Mouse (Mus musculus): ENCODE data around the gene Nrde2. TPM values are rescaled to one million over a fixed set of nuclear protein-coding genes. Genes with fewer than 3 reads are reported as not detected.

The Nrde2 gene
- total and polyA plus RNA-seq, 3 experiments: 5.1 to 11.0 (median 7.9) TPM

DNA sequence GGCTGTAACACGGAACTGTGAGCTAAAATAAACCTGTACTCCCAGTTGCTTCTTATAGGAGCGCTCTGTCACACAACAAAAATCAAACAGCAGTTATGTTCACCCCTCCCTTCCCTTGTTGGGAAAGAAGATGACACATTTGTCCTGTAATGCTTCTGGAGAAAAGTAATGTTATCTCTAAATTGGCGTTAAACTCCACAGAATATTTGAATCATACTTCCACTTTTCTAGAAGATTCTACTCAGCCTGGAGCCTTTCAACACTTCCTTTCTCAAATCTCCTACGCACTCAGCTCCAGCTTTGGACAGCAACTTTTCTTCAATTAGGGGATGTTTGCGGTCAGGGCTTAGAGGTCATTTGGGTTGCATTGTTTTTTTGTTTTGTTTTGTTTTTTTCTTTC, 70.2 kb downstream of the Nrde2 start:
- H3K27me3 ChIP-seq (ENCODE audit: control insufficient read depth, insufficient read depth, low read length): no peaks in the 10 kb centered on the region
- H3K36me3 ChIP-seq (ENCODE audit: control insufficient read depth, insufficient read depth, low read length): no peaks in the 10 kb centered on the region
- peaks cover 1% of the 10 kb centered on the region for H3K4me1 ChIP-seq (ENCODE audit: control insufficient read depth, insufficient read depth, low read length)
- no peak for DNase-seq
- intact Hi-C loops (cut with DNase I): no loop called here
- no peak overlapping the region for H3K27ac ChIP-seq
- no peak overlapping the region for H3K4me3 ChIP-seq
- 63% methylated on average over 5 of the region's 5 CpGs for WGBS
- no peaks in the 10 kb centered on the region for H3K79me2 ChIP-seq (replicated peaks; ENCODE audit: control insufficient read depth, insufficient read depth, low read length)
- no peak overlapping the region for H3K9ac ChIP-seq (ENCODE audit: low read depth, low read length)
- TF ChIP-seq POLR2A (IDR thresholded peaks at IDR 0.05; ENCODE audit: insufficient read depth, low read depth, low read length): no peak
- TF ChIP-seq CTCF (IDR thresholded peaks at IDR 0.05): no peak
- TF ChIP-seq EP300 (IDR thresholded peaks at IDR 0.05; ENCODE audit: insufficient read depth, low read depth, low read length): no peak

DNA sequence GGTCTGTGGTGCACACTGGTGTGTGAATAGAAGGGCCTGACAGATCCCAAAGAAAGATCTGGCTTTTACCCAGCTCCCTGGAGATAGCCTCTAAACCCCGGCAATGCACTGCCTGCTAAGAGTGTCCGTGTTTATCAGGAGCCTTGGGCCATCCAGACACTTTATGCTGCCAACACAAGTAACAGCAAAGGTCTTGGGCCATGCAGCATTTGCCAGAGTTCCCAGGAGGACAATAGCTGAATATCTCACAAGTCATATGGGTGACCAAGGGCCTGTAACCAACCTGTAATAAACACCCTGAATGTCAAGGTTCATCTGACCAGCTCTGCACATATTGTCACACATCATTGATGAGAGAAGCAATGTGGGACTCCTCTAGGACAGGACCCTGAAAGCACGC, 71.4 kb downstream of the Nrde2 start:
- H3K9ac ChIP-seq (ENCODE audit: low read depth, low read length): no peak overlapping the region
- no peak for DNase-seq
- intact Hi-C loops (cut with DNase I): no loop called here
- H3K79me2 ChIP-seq (replicated peaks; ENCODE audit: control insufficient read depth, insufficient read depth, low read length): no peaks in the 10 kb centered on the region
- TF ChIP-seq POLR2A (IDR thresholded peaks at IDR 0.05; ENCODE audit: insufficient read depth, low read depth, low read length): no peak
- TF ChIP-seq EP300 (IDR thresholded peaks at IDR 0.05; ENCODE audit: insufficient read depth, low read depth, low read length): no peak
- no peak for TF ChIP-seq CTCF (IDR thresholded peaks at IDR 0.05)
- no peaks in the 10 kb centered on the region for H3K36me3 ChIP-seq (ENCODE audit: control insufficient read depth, insufficient read depth, low read length)
- H3K4me1 ChIP-seq (ENCODE audit: control insufficient read depth, insufficient read depth, low read length): peaks cover 4% of the 10 kb centered on the region
- no peak overlapping the region for H3K27ac ChIP-seq
- WGBS: 74% methylated on average over 3 of the region's 3 CpGs
- H3K4me3 ChIP-seq: no peak overlapping the region
- no peaks in the 10 kb centered on the region for H3K27me3 ChIP-seq (ENCODE audit: control insufficient read depth, insufficient read depth, low read length)

DNA sequence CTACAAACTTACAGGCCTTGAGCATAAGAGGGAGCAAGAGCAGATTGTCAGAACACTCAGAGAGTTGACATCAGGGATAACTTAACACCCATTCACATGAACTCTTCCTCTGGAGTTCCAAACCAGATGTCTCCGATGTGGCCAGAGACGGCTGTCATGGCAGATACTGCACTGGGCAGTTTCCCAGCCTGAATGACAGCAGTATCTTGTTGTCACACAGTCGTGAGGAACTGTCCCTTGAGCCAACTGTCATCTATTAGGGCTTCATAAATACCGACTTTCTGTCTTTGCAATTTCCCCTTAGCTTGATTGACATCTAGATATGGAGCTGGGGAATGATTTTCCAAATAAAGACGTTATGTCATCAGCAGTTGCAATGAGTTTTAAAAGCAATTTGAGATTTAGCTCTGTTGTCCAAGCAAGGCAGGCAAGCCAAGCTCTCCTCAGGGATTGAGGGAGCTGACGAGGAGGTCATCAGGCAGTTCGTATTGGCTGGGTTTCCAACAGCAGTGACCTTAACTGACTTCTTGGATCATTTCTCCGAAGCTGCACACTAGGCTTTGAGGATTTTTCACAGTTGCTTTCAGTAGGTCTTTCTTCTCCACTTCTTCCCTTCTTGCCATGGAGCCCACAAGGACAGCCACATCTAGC, 79.7 kb downstream of the Nrde2 start:
- peaks cover 4% of the 10 kb centered on the region for H3K4me1 ChIP-seq (ENCODE audit: control insufficient read depth, insufficient read depth, low read length)
- TF ChIP-seq CTCF (IDR thresholded peaks at IDR 0.05) (no peak), EP300 (IDR thresholded peaks at IDR 0.05; ENCODE audit: insufficient read depth, low read depth, low read length) (0 out of 2 replicates have a peak, but pooled peaks have one; percentile 11), POLR2A (IDR thresholded peaks at IDR 0.05; ENCODE audit: insufficient read depth, low read depth, low read length) (no peak)
- no peak overlapping the region for H3K27ac ChIP-seq
- H3K27me3 ChIP-seq (ENCODE audit: control insufficient read depth, insufficient read depth, low read length): no peaks in the 10 kb centered on the region
- no peaks in the 10 kb centered on the region for H3K79me2 ChIP-seq (replicated peaks; ENCODE audit: control insufficient read depth, insufficient read depth, low read length)
- 40% methylated on average over 8 of the region's 8 CpGs for WGBS
- H3K9ac ChIP-seq (ENCODE audit: low read depth, low read length): no peak overlapping the region
- intact Hi-C loops (cut with DNase I): no loop called here
- no peaks in the 10 kb centered on the region for H3K36me3 ChIP-seq (ENCODE audit: control insufficient read depth, insufficient read depth, low read length)
- DNase-seq: peak in 1 of 2 experiments; percentile 60
- H3K4me3 ChIP-seq: no peak overlapping the region

DNA sequence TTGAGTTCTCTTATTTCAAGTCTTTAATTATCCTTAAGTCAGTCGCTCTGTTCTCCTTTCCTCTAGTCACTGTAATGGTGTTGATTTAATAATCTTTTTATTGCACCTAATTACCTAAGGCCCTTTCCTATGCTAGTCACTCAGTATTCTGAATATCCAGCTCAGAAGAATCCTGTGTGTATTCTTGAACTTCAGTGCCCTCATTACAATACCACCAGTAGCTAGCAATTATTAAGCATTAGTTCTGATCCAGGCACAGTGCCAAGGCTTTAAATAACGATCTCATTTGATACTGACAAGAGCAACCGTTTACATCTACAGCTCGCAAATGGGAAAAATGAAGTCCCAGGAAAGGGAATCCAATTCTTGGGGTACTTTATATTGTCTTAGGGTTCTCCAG, 83.7 kb downstream of the Nrde2 start:
- Histone ChIP-seq H3K27ac (no peak overlapping the region), H3K4me3 (no peak overlapping the region), H3K9ac (ENCODE audit: low read depth, low read length) (no peak overlapping the region), H3K79me2 (replicated peaks; ENCODE audit: control insufficient read depth, insufficient read depth, low read length) (no peaks in the 10 kb centered on the region), H3K36me3 (ENCODE audit: control insufficient read depth, insufficient read depth, low read length) (no peaks in the 10 kb centered on the region), H3K27me3 (ENCODE audit: control insufficient read depth, insufficient read depth, low read length) (no peaks in the 10 kb centered on the region), H3K4me1 (ENCODE audit: control insufficient read depth, insufficient read depth, low read length) (peaks cover 4% of the 10 kb centered on the region)
- intact Hi-C loops (cut with DNase I): no loop called here
- no peak for DNase-seq
- TF ChIP-seq POLR2A (IDR thresholded peaks at IDR 0.05; ENCODE audit: insufficient read depth, low read depth, low read length): no peak
- TF ChIP-seq CTCF (IDR thresholded peaks at IDR 0.05): no peak
- TF ChIP-seq EP300 (IDR thresholded peaks at IDR 0.05; ENCODE audit: insufficient read depth, low read depth, low read length): no peak
- WGBS: 57% methylated on average over 4 of the region's 4 CpGs

Other genes starting within 250 kb of the Nrde2 start
- under 1 TPM; 0.31 to 0.39 TPM for gene Kcnk13, start 195.2 kb downstream of the Nrde2 start, total RNA-seq (2021)
- gene Kcnk13, start 195.2 kb downstream of the Nrde2 start, polyA plus RNA-seq (2012; rRNA removed): 0.35 TPM in 2 replicates
- 100 to 1,000 TPM; 124 to 132 TPM for gene Psmc1, start 49.5 kb downstream of the Nrde2 start, total RNA-seq (2021)
- 40.8 and 61.1 TPM in 2 replicates for gene Psmc1, start 49.5 kb downstream of the Nrde2 start, polyA plus RNA-seq (2012; rRNA removed)
- 100 to 1,000 TPM; 224 to 240 TPM for gene Calm1, start 39.8 kb upstream of the Nrde2 start, total RNA-seq (2021)
- 99.2 and 105 TPM in 2 replicates for gene Calm1, start 39.8 kb upstream of the Nrde2 start, polyA plus RNA-seq (2012; rRNA removed)

All from heart, adult 2 months (tissue).